Mouse (Mus musculus) intestine, embryonic 15.5 days (tissue): ENCODE data around the gene Bcat1. TPM values are rescaled to one million over a fixed set of nuclear protein-coding genes. Genes with fewer than 3 reads are reported as not detected.

ENCODE experiments used
- ATAC-seq: fragments of 200-750 bp; cut with Nextera tagmentation; 2 replicates; pipeline ENCODE4 v1.8.0; 2017; ENCODE audit warnings: moderate TSS enrichment, moderate library complexity
- H3K27ac ChIP-seq: fragments of 300-500 bp; sonication (generic); 2 replicates; pipeline ENCODE4 v1.5.1; 2015; ENCODE audit warnings: mild to moderate bottlenecking, inconsistent platforms
- H3K27me3 ChIP-seq: fragments of 300-500 bp; sonication (generic); replicated peaks from 2 replicates; pipeline ENCODE4 v1.6.1; 2015; ENCODE audit warnings: inconsistent platforms
- H3K36me3 ChIP-seq: fragments of 300-500 bp; sonication (generic); 2 replicates; pipeline ENCODE4 v1.6.1; 2015; ENCODE audit warnings: inconsistent platforms
- H3K4me1 ChIP-seq: fragments of 300-500 bp; sonication (generic); replicated peaks from 2 replicates; pipeline ENCODE4 v1.6.1; 2015; ENCODE audit warnings: inconsistent platforms
- H3K4me2 ChIP-seq: fragments of 300-500 bp; sonication (generic); replicated peaks from 2 replicates; pipeline ENCODE4 v1.6.1; 2015; ENCODE audit warnings: mild to moderate bottlenecking, inconsistent platforms
- H3K4me3 ChIP-seq: fragments of 300-500 bp; sonication (generic); replicated peaks from 2 replicates; pipeline ENCODE4 v1.5.1; 2015; ENCODE audit warnings: inconsistent platforms
- H3K9ac ChIP-seq: fragments of 300-500 bp; sonication (generic); 2 replicates; pipeline ENCODE4 v1.6.1; 2015; ENCODE audit warnings: inconsistent platforms
- H3K9me3 ChIP-seq: fragments of 300-500 bp; sonication (generic); 2 replicates; pipeline ENCODE4 v1.6.1; 2016; ENCODE audit warnings: inconsistent platforms
- WGBS: fragments of 180-500 bp; shearing (Covaris S2); methylation state at CpG from one replicate; pipeline ENCODE4 v1.1.7; 2015; 5-methylcytosine and 5-hydroxymethylcytosine counted together
- polyA plus RNA-seq: library from polyadenylated mRNA; unstranded; fragments of >200 nt; fragmentation: Nextera tagmentation; extraction: Ambion mirVana; gene quantifications from 2 replicates; pipeline ENCODE4 v1.2.1, GENCODE M21; 2015

Gene Bcat1
- polyA plus RNA-seq, 1 experiment from 2014 or later = 6.1 TPM

DNA sequence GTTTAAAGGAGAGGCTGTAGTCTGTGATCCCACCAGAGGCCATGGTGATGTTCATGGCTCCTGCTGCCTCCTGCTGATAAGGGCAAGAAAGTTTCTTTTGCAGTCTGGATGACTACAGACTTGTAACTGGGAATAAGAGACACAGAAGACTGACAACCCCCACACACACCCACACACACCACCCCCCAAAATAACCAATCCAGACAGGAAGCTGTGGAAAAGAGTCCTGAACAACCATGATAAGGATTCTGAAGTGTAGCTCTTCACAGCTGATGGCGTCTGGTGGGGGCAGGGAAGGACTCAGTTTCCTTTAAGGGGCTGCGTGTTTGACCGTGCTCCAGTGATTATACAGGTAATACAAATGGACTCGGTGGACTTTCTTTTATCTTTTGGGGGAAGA is 13.4 kb upstream of the Bcat1 start:
- no peak overlapping the region for H3K4me2 ChIP-seq
- H3K9ac ChIP-seq = no peak overlapping the region
- no peaks in the 10 kb centered on the region for H3K27me3 ChIP-seq
- no peak overlapping the region for H3K4me3 ChIP-seq
- ATAC-seq = no peak
- H3K27ac ChIP-seq = no peak overlapping the region
- WGBS = 76% methylated on average over 4 of the region's 4 CpGs
- H3K4me1 ChIP-seq = no peaks in the 10 kb centered on the region
- no peaks in the 10 kb centered on the region for H3K9me3 ChIP-seq
- no peaks in the 10 kb centered on the region for H3K36me3 ChIP-seq

DNA sequence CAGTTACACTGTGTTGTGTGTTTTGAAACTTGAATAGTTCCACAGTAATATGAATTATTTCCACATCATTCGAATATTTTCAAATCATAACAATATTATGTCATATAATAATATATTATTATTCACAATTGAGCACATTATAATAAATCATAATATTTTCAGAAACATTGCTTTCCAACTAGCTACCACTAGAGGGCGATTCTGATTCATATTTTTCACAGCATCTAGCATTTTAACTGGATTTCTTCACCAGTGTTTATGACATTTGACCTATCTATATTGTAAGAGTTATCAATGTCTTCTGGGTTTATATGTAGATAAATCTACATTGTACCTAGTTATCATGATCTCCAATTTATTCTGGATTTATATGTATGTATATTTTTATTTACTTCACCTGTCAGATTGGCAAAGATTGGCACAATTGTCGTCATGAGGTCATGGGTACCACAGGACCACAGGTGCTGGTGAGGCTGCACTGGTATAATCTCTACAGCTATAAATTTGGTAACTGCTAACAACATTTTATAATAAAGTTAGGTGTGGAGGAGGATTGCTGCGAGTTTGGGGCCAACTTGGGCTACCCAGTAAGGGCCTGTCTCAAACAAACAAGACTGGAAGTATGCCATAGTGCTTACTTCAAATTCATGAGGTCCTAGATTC is 12.6 kb upstream of the Bcat1 start:
- Histone ChIP-seq H3K27me3 (no peaks in the 10 kb centered on the region), H3K4me2 (no peak overlapping the region), H3K4me3 (no peak overlapping the region), H3K9ac (no peak overlapping the region), H3K27ac (no peak overlapping the region), H3K36me3 (no peaks in the 10 kb centered on the region), H3K9me3 (no peaks in the 10 kb centered on the region), H3K4me1 (no peaks in the 10 kb centered on the region)
- ATAC-seq = no peak
- WGBS = 50% methylated on average over 4 of the region's 4 CpGs

DNA sequence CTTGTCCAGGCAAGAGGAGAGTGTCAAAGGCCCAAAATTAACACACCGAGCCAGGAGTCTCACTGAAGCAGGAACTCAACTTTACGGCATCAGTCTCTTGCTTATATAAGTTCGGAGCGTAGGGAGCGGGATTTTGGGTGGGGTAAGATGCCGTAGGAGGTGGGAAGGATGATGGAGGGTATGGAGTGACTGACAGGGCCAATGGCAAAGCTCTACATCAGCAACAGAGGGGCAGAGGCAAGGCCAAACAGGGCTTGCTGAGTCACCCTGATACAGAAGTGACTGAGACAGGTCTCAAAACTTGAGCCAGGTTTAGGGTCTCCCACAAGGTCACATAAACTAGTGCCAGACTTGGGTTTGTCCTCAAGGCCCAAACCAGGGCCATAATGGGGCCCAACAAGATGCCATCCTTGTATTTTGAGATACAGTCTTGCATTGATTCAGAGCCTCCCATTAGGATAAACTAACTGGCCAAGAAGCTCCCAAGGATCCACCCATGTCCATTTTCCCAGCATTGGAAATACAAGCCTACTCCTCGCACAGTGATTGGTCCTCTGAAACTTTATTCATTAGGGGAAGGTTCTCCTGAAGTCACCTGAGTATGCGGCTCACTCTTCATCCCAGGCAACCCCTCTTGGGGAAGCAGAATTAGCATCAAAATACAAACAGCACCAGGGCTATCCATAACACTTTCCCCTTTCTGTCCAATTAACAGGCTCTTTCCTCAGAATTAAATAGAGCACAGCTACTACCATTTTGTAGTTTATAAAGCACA is 8.5 kb upstream of the Bcat1 start:
- 87% methylated on average over 8 of the region's 8 CpGs for WGBS
- no peak overlapping the region for H3K4me2 ChIP-seq
- no peaks in the 10 kb centered on the region for H3K9me3 ChIP-seq
- ATAC-seq = no peak
- H3K27me3 ChIP-seq = no peaks in the 10 kb centered on the region
- no peaks in the 10 kb centered on the region for H3K4me1 ChIP-seq
- H3K9ac ChIP-seq = no peak overlapping the region
- no peaks in the 10 kb centered on the region for H3K36me3 ChIP-seq
- no peak overlapping the region for H3K4me3 ChIP-seq
- H3K27ac ChIP-seq = no peak overlapping the region

DNA sequence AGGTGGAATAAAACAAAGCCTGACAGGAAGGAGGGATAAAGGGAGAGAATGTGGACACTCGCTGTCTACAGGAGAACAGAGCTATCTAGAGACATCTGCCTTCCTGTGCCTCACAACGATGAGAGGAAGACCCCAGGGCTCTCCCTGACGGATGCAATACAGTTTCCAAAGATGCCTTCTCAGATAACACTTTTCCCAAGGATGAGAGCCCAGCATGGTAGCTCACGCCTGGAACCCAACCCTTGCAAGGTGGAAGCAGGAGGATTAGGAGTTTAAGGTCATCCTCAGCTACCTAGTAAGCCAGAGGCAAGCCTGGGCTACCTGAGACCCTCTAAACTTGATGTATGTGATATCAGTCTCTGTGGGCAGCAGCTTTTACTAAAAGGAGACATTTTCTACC is 5.7 kb upstream of the Bcat1 start:
- no peaks in the 10 kb centered on the region for H3K4me1 ChIP-seq

DNA sequence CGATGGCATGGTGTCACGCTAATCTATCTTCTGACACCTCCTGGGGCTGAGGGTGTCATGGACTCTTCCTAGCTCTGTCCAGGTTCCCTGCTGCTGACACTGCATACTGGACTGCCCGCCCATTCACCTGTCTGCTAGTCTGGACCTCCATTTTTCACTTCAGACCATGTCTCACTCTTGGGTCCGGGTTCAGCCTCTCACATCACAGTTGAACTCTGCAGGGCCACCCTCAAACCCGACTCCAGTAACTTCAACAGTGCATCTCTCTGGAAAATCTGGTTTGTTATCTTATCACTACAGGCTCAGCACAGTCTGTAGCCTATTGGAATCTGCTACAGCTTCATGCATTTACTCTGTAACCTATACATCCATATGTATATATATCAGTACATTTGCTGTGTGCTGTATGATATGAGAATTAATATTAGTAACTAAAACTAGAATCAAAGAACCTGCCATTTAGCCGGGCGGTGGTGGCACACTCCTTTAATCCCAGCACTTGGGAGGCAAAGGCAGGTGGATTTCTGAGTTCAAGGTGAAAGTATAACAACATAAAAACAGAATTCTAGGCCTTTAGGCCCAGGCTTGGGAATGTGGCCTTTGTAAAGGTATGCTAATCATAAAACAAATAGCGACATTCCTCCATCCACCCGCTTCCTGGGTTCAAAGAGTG is 3.2 kb upstream of the Bcat1 start:
- H3K9me3 ChIP-seq = no peaks in the 10 kb centered on the region
- WGBS = 75% methylated on average over 9 of the region's 9 CpGs
- H3K27ac ChIP-seq = no peak overlapping the region
- no peak for ATAC-seq
- no peak overlapping the region for H3K9ac ChIP-seq
- peaks cover 11% of the 10 kb centered on the region; the same call in 1 of the 2 replicates for H3K4me1 ChIP-seq
- no peak overlapping the region for H3K4me3 ChIP-seq
- no peaks in the 10 kb centered on the region for H3K36me3 ChIP-seq
- no peak overlapping the region for H3K4me2 ChIP-seq
- peaks cover 13% of the 10 kb centered on the region for H3K27me3 ChIP-seq

More for the DNA sequence above, 5.7 kb upstream of the Bcat1 start:
- no peak for ATAC-seq
- Histone ChIP-seq H3K36me3 (no peaks in the 10 kb centered on the region), H3K4me3 (no peak overlapping the region), H3K27me3 (no peaks in the 10 kb centered on the region), H3K4me2 (no peak overlapping the region), H3K9me3 (no peaks in the 10 kb centered on the region), H3K27ac (no peak overlapping the region), H3K9ac (no peak overlapping the region)
- WGBS = 65% methylated on average over 4 of the region's 4 CpGs

DNA sequence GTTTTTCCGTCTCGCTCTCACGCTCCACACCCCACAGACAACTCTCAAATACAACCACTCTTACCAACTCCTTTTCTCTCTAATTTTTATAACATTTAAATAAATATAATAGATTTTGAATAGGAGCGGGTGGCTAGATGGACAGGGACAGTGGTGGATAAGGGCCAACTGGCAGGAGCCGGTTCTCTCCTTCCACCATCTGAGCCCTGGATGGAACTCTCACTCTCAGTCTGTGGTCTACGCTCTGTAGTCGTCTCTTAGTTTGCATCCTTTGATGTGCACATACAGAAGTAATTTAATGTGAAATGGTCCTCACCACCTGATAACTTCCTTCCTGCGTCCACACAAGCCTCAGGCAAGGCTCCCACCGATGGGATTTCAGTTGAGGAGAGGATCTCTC is 302 bp upstream of the Bcat1 start:
- H3K4me3 ChIP-seq = peak overlapping the region; percentile 44
- H3K27ac ChIP-seq = no peak overlapping the region

DNA sequence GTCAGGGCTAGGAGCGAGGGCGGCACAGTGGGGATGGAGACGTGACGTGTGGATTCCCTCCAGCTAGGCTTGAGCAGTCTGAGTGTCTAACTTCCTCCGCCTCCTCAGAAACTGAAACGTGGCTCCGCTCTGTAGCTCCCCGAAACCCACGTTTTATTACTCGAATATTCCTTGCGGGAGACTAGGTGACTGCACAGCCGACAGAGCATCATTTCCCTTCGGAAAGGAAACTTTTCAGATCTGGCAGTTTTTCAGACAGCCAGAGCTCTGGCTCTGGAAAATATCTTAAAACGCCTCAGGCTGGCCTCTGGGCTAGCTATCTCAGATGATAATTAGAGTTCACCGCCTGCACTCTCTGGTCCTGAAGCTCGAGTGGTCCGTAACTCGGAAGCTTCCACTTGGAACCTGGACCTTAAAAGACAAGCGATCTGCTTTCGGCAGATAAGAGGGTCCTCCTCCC is 866 bp downstream of the Bcat1 start:
- H3K27ac ChIP-seq = no peak overlapping the region
- peak overlapping the region; percentile 44 for H3K4me3 ChIP-seq
- WGBS = under 1% methylated on average over 20 of the region's 20 CpGs
- peak overlapping the region; percentile 91 for H3K4me2 ChIP-seq
- no peaks in the 10 kb centered on the region for H3K36me3 ChIP-seq
- peak overlapping the region; percentile 40 for H3K9ac ChIP-seq
- peak; percentile 20; the same call in 1 of the 2 replicates for ATAC-seq
- H3K27me3 ChIP-seq = peaks cover 17% of the 10 kb centered on the region
- no peaks in the 10 kb centered on the region for H3K9me3 ChIP-seq
- peaks cover 11% of the 10 kb centered on the region; the same call in 1 of the 2 replicates for H3K4me1 ChIP-seq

More for the DNA sequence above, 302 bp upstream of the Bcat1 start:
- Histone ChIP-seq H3K4me2 (peak overlapping the region; percentile 91), H3K9me3 (no peaks in the 10 kb centered on the region), H3K9ac (no peak overlapping the region; the same call in 1 of the 2 replicates), H3K27me3 (peaks cover 17% of the 10 kb centered on the region), H3K4me1 (peaks cover 11% of the 10 kb centered on the region; the same call in 1 of the 2 replicates), H3K36me3 (no peaks in the 10 kb centered on the region)
- no peak for ATAC-seq
- WGBS = 30% methylated on average over 9 of the region's 9 CpGs

DNA sequence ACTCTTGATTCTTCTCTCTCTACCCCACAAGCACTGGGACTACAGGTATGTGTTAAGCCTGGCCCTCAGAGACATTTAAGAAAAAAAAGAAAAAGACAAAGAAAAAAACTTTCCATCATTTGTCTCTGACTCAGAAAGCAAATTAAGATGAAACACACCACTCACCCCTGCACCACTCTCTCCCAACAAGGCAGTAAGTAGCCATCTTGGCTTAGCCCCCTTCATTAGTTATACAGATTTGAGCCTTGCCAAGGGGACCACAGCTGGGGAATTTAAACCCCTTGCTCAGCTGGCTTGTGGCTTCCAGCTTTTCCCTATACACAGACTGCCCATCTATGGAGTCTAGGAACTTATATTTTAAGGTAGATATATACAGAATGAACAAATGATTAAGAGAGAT is 1.5 kb downstream of the Bcat1 start:
- Histone ChIP-seq H3K27me3 (peaks cover 17% of the 10 kb centered on the region), H3K4me1 (peaks cover 11% of the 10 kb centered on the region; the same call in 1 of the 2 replicates), H3K4me3 (no peak overlapping the region), H3K36me3 (no peaks in the 10 kb centered on the region), H3K27ac (no peak overlapping the region), H3K9ac (no peak overlapping the region), H3K4me2 (no peak overlapping the region), H3K9me3 (no peaks in the 10 kb centered on the region)
- ATAC-seq = no peak

DNA sequence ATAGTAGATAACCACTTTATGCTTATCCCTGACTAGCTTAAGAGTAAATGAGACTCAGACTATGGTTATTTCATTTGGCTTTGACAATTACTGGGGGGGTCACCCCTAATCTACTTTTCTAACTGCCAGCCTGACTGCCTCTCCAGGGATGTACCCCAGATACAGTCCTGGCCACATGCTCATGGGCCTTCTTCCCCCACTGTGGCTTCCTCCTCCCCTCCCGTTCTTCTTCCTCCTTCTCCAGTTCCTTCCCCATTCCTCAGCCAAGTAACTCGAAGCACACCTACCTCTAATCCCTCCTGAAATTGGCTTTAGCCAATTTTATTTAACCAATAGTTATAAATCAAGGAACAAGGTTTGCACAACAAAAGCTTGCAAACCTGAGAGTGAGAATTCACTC is 6.1 kb downstream of the Bcat1 start:
- no peak for ATAC-seq
- 86% methylated on average over 2 of the region's 2 CpGs for WGBS
- H3K27ac ChIP-seq = no peak overlapping the region

DNA sequence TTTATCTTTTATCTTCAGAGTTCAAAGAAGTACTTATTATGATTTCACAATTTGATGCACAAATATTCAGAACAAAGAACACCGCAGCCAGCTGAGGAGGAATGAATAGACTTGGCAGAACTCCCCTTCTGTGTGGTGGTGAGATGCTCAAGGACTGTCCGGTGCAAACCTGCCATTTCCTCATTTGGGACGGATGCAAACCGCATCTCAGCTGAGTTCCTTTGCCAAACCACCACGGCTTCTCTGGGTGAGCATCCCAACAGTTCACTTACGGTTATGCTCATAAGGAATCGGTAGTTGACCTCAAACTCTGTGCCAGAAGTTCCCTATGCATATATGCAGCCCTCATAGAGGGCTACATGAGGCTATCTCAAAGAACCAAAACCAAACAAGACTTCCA is 6.6 kb downstream of the Bcat1 start:
- H3K27me3 ChIP-seq = 0 out of 2 replicates have a peak, but pooled peaks cover 5% of the 10 kb centered on the region
- no peak overlapping the region for H3K27ac ChIP-seq
- WGBS = 91% methylated on average over 7 of the region's 7 CpGs
- no peaks in the 10 kb centered on the region for H3K36me3 ChIP-seq
- ATAC-seq = no peak
- H3K9me3 ChIP-seq = no peaks in the 10 kb centered on the region
- no peak overlapping the region for H3K4me2 ChIP-seq
- no peak overlapping the region for H3K9ac ChIP-seq
- no peaks in the 10 kb centered on the region for H3K4me1 ChIP-seq
- H3K4me3 ChIP-seq = no peak overlapping the region

More for the DNA sequence above, 6.1 kb downstream of the Bcat1 start:
- no peak overlapping the region for H3K4me3 ChIP-seq
- 0 out of 2 replicates have a peak, but pooled peaks cover under 1% of the 10 kb centered on the region for H3K4me1 ChIP-seq
- no peaks in the 10 kb centered on the region for H3K36me3 ChIP-seq
- no peaks in the 10 kb centered on the region for H3K9me3 ChIP-seq
- H3K27me3 ChIP-seq = peaks cover 5% of the 10 kb centered on the region; the same call in 1 of the 2 replicates
- no peak overlapping the region for H3K9ac ChIP-seq
- no peak overlapping the region for H3K4me2 ChIP-seq

DNA sequence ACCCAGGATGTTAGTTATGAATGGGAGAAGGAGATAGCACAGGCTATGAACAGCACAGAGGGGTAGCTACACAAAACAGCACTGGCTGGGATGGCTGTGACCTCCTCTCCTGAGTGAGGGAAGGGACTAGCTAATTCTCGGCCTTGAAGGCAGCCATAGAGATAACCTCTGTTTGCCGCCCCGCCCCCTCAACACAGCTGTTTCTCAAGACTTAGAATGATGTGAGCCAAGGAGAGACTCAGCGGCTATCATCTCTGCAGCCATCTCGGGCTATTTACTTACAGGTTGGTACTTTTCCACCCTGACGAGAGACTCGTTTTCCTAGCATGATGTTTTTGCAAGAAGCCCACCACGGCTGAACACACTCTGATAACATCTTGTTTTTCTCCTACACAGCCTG is 8.3 kb downstream of the Bcat1 start:
- H3K4me3 ChIP-seq = no peak overlapping the region
- no peak overlapping the region for H3K4me2 ChIP-seq
- no peaks in the 10 kb centered on the region for H3K36me3 ChIP-seq
- 70% methylated on average over 8 of the region's 8 CpGs for WGBS
- no peaks in the 10 kb centered on the region for H3K27me3 ChIP-seq
- H3K9me3 ChIP-seq = no peaks in the 10 kb centered on the region
- H3K4me1 ChIP-seq = no peaks in the 10 kb centered on the region
- no peak overlapping the region for H3K9ac ChIP-seq
- H3K27ac ChIP-seq = no peak overlapping the region
- ATAC-seq = no peak

DNA sequence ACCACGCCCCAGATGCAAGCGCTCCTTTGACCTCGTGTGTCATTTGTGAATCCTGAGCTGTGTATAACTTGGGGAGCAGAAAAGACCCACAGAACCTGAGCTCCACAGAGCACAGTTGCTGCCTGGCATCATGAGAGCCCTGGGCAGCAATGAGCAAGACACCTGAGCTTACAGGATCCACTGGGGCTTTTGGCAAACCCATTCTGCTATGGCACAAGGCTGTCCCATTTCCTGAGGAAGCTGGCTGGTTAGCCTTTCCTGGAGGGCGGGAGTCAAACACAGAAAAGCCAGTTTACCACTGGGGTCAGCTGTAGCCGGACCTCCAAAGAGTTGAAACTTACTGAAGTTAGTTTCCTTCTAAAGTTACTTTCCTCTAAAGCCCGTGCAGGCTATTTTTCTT is 9.6 kb downstream of the Bcat1 start:
- Histone ChIP-seq H3K9ac (no peak overlapping the region), H3K4me1 (no peaks in the 10 kb centered on the region), H3K36me3 (no peaks in the 10 kb centered on the region), H3K4me3 (no peak overlapping the region), H3K27ac (no peak overlapping the region), H3K4me2 (no peak overlapping the region), H3K27me3 (no peaks in the 10 kb centered on the region), H3K9me3 (no peaks in the 10 kb centered on the region)
- 77% methylated on average over 6 of the region's 6 CpGs for WGBS
- ATAC-seq = no peak
